Mouse (Mus musculus): ENCODE results near the gene Myo10. TPM values are rescaled to one million over a fixed set of nuclear protein-coding genes. Genes with fewer than 3 reads are reported as not detected.
A peak's percentile ranks its signal among the peaks of the same experiment; 100 is the strongest.

The Myo10 gene
- total RNA-seq, 4 experiments from 2014 or later = 42.6 to 54.2 (median 45.3) TPM

GRCm38 (mm10) chr15:25719270-25719669 lies 96.9 kb downstream of the Myo10 start:
- no peak for DNase-seq (ENCODE audit: low spot score in 2 of 2)

DNA sequence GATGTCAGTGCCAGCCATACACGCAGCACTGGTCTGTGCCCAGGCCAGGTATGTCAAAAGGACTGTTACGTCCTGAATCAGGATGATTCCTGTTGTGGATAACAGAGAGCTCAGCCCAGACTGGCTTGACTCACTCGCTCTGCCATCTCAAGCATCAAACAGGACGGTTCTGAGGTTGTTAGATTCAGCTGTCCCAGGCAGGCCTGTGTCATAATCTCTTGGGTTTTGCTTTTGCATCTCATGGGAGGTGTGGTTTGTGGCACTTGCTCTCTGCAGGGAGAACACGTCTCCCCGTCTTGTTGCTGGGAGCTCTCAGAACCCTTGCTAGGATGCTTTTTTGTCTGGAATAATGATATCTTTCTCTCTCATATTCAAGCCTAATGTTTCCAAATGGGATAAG lies 97.9 kb downstream of the Myo10 start:
- DNase-seq (ENCODE audit: low spot score in 2 of 2) = no peak

- DNase-seq (ENCODE audit: low spot score in 2 of 2) = no peak
Observed at GRCm38 (mm10) chr15:25723281-25724113, 101.2 kb downstream of the Myo10 start.

GRCm38 (mm10) chr15:25724549-25724948 lies 102.2 kb downstream of the Myo10 start:
- DNase-seq (ENCODE audit: low spot score in 2 of 2) = no peak

DNA sequence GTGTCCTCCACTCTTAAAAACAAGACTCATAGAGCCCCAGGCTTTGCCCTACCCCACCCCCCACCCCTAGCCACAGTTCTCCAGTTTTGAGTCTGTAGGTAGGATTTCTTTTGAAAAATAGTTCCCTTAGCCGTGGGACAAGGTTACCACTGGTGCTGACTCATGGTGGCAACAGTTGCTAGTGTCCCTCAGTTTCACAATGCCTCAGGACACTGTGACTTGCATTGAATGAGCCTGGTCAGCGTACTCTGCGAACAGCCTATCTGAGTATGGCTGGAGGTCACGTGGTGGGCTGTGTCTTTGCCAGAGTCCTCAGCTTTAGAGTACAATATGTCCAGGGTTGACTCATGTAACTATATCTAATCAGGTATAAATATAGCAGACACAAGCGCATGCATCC lies 104.5 kb downstream of the Myo10 start:
- DNase-seq (ENCODE audit: low spot score in 2 of 2) = no peak

GRCm38 (mm10) chr15:25728501-25728900 lies 106.2 kb downstream of the Myo10 start:
- no peak for DNase-seq (ENCODE audit: low spot score in 2 of 2)

GRCm38 (mm10) chr15:25731053-25731452 lies 108.7 kb downstream of the Myo10 start:
- no peak for DNase-seq (ENCODE audit: low spot score in 2 of 2)

DNA sequence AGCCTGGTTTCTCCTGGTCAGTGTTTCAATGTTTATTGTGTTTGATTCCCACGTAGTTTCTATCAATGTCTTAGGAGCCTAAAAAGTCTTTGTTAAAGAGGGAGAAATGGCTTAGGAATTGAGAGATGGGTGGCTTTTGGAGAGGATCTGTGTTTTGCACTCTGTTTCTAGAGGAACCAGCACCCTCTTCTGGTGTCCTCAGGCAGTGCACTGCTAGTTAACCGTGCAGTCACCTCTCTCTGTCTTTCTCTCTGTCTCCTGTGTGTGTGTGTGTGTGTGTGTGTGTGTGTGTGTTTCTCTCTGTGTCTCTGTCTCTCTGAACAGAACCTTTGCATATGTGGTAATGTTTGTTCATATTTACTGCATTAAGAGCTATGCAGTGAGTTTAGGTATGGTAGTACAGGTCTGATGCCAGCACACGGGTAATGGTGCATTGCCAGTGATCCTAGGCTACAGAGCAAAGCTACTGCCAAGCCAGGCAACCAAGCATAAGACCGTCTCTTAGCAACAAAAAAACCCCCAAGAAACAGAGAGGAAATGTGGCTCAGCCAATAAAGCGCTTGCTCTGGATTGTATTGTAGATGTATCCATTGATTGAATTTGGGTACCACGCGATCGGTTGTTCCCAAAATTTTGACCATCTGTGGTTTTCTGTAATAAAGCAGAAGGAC lies 110.6 kb downstream of the Myo10 start:
- peak in 1 of 2 experiments; percentile 44 for DNase-seq (ENCODE audit: low spot score in 2 of 2)

DNA sequence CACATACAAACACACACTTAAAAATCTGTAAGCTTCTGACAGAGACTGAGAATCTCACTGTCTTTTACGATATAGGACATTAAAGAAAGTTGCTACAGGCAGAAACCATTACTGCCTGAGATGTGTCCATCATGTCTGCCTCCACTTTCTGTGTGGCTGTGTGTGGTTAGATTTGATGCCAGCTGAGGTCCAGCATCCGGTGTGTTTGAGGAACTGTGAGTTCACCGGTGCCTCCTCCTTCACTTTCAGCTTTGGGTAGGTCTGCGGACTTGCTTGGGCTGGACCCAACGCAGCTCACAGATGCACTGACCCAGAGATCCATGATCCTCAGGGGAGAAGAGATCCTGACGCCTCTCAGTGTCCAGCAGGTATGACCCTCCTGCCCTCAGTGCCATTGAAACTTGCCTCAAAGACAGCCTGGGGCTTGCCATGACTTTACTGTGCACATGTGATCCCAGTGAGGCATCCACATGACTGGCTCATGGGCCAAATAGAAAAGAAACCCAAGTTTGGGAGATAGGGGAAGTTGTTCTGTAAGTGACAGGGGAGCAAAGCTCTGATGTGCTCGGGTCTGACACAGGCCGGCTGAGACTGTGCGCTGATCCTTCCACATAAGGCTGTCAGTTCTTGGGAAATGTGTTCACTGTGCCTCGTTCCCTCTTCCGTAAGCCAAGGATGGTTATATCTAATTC lies 111.6 kb downstream of the Myo10 start:
- no peak for DNase-seq (ENCODE audit: low spot score in 2 of 2)

DNA sequence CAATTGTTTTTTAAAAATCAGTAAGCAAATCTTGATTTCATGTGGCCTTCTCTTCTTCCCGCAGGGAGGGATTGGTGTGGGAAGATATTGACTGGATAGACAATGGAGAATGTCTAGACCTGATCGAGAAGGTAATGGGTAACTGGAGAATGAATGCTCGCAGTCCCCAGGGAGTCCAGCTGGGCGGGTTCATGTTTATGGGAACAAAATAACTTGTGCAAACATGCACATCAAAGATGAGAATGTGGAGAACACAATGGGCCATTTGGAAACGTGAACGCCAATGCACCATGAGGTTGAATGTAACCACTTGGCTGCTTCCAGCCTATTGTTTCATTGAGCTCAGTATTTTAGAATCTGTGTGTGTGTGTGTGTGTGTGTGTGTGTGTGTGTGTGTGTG lies 114.2 kb downstream of the Myo10 start:
- DNase-seq (ENCODE audit: low spot score in 2 of 2) = no peak

DNA sequence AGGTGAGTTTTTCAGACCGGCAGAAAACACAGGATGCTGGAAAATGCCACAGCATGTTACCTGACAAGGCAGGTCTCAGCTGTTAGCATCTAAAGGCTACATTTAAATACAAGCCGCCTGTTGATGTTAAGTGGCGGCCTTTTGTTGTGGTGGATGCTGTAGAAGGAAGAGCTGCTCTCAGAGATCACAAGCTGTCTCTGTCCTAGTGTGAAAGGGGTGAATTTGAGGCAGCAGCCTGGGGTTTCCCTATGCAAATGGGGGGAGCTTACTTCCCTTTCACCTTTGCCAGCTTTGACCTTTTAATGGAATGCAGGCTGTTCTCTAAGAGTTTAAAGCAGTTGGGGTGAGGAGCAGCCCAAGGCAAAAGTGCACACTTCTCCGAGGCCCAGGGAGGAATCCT lies 117.9 kb downstream of the Myo10 start:
- no peak for DNase-seq (ENCODE audit: low spot score in 2 of 2)

GRCm38 (mm10) chr15:25742196-25742595 lies 119.9 kb downstream of the Myo10 start:
- DNase-seq (ENCODE audit: low spot score in 2 of 2) = no peak

GRCm38 (mm10) chr15:25751510-25751909 lies 129.2 kb downstream of the Myo10 start:
- no peak for DNase-seq (ENCODE audit: low spot score in 2 of 2)

- DNase-seq (ENCODE audit: low spot score in 2 of 2) = no peak
Observed at GRCm38 (mm10) chr15:25752597-25752996, 130.3 kb downstream of the Myo10 start.

GRCm38 (mm10) chr15:25753003-25753402 lies 130.7 kb downstream of the Myo10 start:
- DNase-seq (ENCODE audit: low spot score in 2 of 2) = no peak

- no peak for DNase-seq (ENCODE audit: low spot score in 2 of 2)
Observed at GRCm38 (mm10) chr15:25753878-25754277, 131.6 kb downstream of the Myo10 start.

DNA sequence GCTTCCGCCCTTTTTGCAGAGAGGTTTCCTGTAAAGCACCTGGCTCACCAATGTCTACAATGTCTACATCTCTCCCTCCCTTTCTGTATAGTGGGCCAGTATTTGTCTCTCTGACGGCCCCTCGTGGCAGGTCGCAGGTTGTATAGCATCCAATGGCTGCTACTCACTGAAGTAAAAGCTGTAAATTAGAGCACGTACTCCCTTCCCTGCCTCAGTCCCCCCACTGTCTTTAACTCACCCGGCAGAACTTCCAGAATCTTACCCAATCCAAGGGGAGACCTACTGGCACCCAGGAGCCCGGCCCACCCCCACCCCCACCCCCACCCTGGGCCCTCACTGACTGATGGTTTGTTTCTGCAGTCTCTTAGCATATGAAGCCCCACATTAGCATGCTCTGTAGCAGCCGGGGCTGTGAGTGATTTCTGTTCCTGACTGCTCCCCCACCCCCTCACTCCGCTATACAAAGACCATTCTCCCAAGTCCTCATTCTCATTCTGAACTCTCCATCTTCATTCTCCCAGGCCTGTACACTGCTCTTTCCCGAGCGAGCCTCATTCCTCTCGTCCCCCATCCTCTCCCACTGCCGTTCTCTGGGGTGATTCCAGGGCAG lies 132.1 kb downstream of the Myo10 start:
- no peak for DNase-seq (ENCODE audit: low spot score in 2 of 2)

DNA sequence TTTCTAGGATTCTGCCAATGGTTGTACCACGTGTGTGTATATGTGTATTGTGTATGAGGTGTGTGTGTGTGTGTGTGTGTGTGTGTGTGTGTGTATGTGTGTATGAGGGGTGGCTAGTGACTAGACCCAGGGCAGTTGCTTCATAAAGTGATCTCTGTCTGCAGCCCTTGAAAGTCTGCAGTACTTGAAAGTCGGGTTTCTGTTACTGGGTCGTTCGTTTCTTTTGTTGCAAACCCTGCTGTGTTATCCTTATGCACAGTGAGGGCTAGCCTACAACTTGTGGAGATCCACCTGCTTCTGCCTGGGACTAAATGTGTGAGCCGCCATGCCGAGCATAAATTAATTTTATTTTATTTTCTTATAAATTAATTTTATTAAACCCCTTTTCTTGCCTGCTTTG lies 133.2 kb downstream of the Myo10 start:
- DNase-seq (ENCODE audit: low spot score in 2 of 2) = no peak

DNA sequence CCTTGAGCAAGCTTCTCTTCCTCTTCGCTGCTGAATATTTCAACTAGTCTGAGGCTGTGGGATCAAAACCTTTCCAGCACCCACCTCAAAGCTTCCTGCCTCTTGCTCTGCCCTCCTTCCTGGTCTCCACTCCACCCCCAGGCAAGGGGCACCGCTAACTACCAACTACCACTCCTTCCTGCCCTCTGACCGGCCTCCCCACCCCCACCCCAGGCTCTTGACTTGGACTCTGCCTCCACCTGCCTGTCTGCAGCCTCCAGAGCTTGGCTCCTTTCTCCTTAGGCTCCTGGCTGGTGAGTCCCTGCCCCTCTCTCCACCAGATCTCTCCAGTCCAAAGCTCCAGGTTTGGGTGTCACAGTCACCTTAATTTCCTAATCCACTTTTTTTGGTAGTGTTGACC lies 133.7 kb downstream of the Myo10 start:
- DNase-seq (ENCODE audit: low spot score in 2 of 2) = no peak

DNA sequence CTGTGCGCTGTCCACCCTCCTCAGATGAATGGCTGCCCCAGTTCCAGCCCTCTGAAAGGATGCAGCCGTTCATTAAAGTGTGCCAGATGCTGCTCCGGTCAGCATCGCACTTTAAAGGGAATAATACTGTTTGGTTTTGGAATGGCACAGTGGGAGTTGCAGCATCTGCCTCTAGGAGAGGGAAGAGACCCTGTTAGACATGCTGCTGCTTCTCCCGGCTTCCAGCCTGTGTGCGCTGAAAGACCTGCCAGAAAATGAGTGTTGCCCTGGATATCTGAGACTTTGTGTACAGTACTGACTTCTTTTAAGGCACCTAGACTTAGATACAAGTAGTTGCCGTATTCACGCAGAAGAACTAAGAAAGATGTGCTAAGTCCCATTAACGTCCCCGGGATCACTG lies 135.7 kb downstream of the Myo10 start:
- DNase-seq (ENCODE audit: low spot score in 2 of 2) = no peak

- DNase-seq (ENCODE audit: low spot score in 2 of 2) = no peak
Observed at GRCm38 (mm10) chr15:25758500-25759086, 136.3 kb downstream of the Myo10 start.
